Comparison of ENCODE assay signal across 17 mouse cellular contexts in genomic region chr5:37044793-37045192, GRCm38 (mm10). TPM values are rescaled to one million over a fixed set of nuclear protein-coding genes. Genes with fewer than 3 reads are reported as not detected.
DNase-seq lines count a peak whose midpoint lies in the region; ATAC-seq lines count a peak whose summit lies in the region.
"Had no signal": no experiment of that assay in that cellular context is flagged by ENCODE, and none has a peak within 500 bp of the region (broad histone marks: within the 10 kb centered on the region; RNA-seq: fewer than 3 reads in every experiment).

No protein-coding gene starts in this region.

- H3K27me3 ChIP-seq in splenic B cell, adult 2 months (ENCODE audit: control insufficient read depth, insufficient read depth, low read length, poor library complexity, severe bottlenecking) = no peaks in the 10 kb centered on the region
- H3K27me3 ChIP-seq: forebrain, embryonic 15.5 days; neural tube, embryonic 13.5 days had no signal

- peak; percentile 33 for DNase-seq in gastrocnemius, postnatal 25 days
- DNase-seq in gastrocnemius, postnatal 4 days (ENCODE audit: low spot score in 2 of 2) = no peak
- peak; percentile 80 for DNase-seq in CD4-positive, CD25-positive, alpha-beta regulatory T cell, adult 2 months (ENCODE audit: low read depth, low spot score)
- DNase-seq in splenic B cell, adult 2 months (ENCODE audit: low read depth, low spot score) = peak; percentile 72
- no peak for DNase-seq in adipocyte (ENCODE audit: low spot score)
- no peak for DNase-seq in ovary, postnatal 14 days (ENCODE audit: low spot score)
- DNase-seq in embryo, embryonic 10 days (ENCODE audit: low spot score) = no peak
- DNase-seq: cerebellum, postnatal 14 days; gastrocnemius, postnatal 14 days; kidney, postnatal 10 days; layer of hippocampus, postnatal 36 days; lung, embryonic 14.5 days; midbrain, embryonic 14.5 days had no signal

- H3K36me3 ChIP-seq in splenic B cell, adult 2 months (ENCODE audit: control insufficient read depth, insufficient read depth, low read length, poor library complexity, severe bottlenecking) = no peaks in the 10 kb centered on the region
- H3K36me3 ChIP-seq: forebrain, embryonic 15.5 days; heart, embryonic 13.5 days; neural tube, embryonic 13.5 days had no signal

- peak; percentile 49 for ATAC-seq in megakaryocyte, adult 5-6 weeks (ENCODE audit: poor library complexity, severe bottlenecking)
- ATAC-seq: forebrain, embryonic 15.5 days had no signal

RNA-seq across cellular contexts. Expression of gene Gm1043, which starts 40.4 kb away (rescaled TPM):
- not detected for total RNA-seq in gastrocnemius, postnatal 25 days (2021)
- not detected for total RNA-seq in gastrocnemius, postnatal 4 days (2021)
- total RNA-seq in megakaryocyte, adult 5-6 weeks (2015) = not detected in 2 replicates
- 0.20 TPM in 1 of 2 replicates, not detected in the other for total RNA-seq in megakaryocyte, adult 5-6 weeks (2017)
- total RNA-seq: gastrocnemius, postnatal 14 days had no signal

RNA-seq across cellular contexts. Expression of gene Wfs1, which starts 55.8 kb away (rescaled TPM):
- 10 to 100 TPM; 61.1 to 73.3 TPM for total RNA-seq in gastrocnemius, postnatal 25 days (2021)
- total RNA-seq in gastrocnemius, postnatal 4 days (2021) = 10 to 100 TPM; 22.2 TPM
- 5.3 and 5.4 TPM in 2 replicates for total RNA-seq in megakaryocyte, adult 5-6 weeks (2015)
- 6.0 and 7.5 TPM in 2 replicates for total RNA-seq in megakaryocyte, adult 5-6 weeks (2017)

Comparison
In these comparisons a context has a peak if more than half of its experiments do, and no peak if none do; other contexts are left out.
1. DNase-seq: peak in gastrocnemius, postnatal 25 days (single experiment), CD4-positive, CD25-positive, alpha-beta regulatory T cell, adult 2 months (single experiment) and splenic B cell, adult 2 months (single experiment); none in gastrocnemius, postnatal 4 days (0 of 2), adipocyte (single experiment), ovary, postnatal 14 days (single experiment) and embryo, embryonic 10 days (single experiment).